Mouse (Mus musculus) fibroblast of lung, adult 2 months (primary cell): ENCODE data around the gene Tmco1.

Experiments used
- DNase-seq: peaks from one replicate; pipeline ENCODE4 v3.0.0-alpha.2; 2011; ENCODE audit warnings: low read depth

The Tmco1 gene

DNA sequence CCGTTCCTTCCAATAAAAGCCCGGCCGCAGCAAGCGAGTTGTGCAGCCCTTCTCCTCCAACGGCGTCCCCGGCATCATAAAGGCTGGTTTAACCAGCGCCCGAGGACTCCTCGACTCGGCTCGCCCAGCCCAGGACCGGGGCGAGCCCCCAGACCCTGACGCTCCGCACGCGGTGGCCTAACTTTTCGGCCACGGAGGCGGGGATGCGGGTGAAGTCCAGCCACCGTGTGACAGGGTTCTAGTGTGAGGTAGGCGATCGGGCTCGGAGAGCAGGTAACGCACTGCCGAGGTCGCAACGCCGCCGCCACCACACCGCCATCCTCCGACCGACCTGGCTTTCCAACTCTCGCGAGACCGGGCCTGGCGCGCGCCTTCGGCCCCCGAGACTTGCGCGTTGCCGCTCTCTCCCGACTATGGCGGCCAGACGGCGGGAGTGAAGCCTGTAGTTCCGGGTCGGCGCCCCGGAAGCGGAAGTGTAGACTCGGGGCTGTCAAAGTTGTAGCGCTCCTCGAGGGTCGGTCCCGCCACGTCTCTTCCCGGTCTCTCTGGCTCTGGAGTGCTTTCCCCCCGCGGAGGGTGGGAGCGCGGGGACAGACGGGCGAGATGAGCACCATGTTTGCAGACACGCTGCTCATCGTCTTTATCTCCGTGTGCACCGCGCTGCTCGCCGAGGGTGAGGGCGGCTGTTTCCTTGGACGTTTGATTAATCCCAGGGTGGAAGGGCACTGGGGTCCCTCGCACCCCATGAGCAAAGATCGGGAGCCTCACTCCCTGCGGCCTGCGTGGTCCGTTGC, at the start of gene Tmco1:
TSS of gene Tmco1 (plus strand) at position 118 of the 794 bp plus-strand sequence.
- peak; percentile 78 for DNase-seq

- no peak for DNase-seq
Measured at GRCm38 (mm10) chr1:167259702-167260101, 48.5 kb upstream of the Tmco1 start.

- no peak for DNase-seq
Measured at GRCm38 (mm10) chr1:167261750-167262149, 46.4 kb upstream of the Tmco1 start.

- DNase-seq: no peak
Measured at GRCm38 (mm10) chr1:167262489-167263041, 45.6 kb upstream of the Tmco1 start.

DNA sequence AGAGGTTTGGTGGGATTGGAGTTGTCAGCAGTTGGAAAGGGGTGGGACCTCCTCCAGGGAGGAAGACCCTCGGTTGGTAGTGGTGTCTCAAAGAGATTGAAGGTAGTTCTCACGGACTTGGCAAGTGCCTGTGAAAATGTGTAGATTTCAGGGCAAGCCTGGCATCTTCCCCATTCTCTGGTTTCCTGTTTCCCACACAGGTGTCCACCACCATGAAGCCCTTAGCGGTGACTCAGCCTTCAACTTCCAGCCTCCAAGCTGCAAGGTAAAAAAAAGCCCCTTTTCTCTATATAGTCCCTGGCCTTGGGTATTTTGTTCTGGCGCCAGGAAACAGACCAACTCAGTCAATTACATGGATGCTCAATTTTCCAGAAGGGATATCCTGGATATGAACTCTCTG, 42.8 kb upstream of the Tmco1 start:
- DNase-seq: no peak

DNA sequence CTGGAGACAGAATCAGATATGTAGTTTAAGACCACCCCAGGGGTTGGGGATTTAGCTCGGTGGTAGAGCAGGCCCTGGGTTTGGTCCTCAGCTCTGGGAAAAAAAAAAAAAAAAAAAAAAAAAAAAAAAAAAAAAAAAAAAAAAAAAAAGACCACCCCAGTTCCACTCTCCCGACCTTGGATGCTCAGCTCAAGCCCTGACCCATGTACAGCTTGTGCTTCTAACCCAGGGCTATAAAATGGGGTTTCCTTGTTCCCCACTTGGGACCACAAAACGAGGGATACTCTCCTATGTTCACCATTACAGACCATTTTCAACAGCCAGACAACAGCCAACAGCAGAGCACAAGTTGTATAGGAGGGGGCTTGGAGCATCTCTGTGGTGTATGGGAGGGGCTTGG, 41.5 kb upstream of the Tmco1 start:
- DNase-seq: no peak

DNA sequence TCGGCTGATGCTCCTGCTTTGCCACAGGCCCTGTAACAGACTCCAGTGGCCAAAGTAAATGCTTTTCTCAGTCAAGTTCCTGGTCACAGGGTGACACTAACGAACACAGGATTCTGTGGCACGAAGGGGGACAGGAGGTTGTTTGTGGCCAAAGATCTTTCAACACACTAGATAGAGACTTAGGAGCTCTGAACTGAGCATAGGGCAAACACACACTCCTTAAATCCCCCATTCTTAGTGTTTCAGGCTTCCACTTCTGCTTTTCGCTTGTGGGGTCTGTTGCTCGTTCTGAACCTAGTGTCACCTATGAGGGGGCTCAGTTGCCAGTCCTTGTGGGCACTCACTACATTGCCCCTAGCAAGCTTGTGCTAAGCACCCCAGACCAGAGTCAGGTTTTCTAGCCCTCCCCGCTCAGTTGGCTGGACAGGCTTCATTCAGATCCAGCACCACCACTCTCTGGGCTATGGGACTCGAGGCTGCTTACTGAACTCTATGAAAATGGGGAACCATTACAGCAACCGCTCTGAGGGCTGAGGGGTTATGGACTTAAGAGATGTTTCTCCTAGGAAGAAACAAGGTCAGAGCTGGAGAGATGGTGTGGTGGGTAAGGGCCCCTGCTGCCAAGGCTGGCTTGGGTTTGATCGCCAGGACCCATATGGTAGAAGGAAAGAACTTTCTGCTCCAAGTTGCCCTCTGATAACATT, 39.7 kb upstream of the Tmco1 start:
- DNase-seq: no peak

GRCm38 (mm10) chr1:167269350-167269811, 38.8 kb upstream of the Tmco1 start:
- DNase-seq: no peak

- DNase-seq: peak; percentile 96
Measured at GRCm38 (mm10) chr1:167269856-167270270, 38.3 kb upstream of the Tmco1 start.

DNA sequence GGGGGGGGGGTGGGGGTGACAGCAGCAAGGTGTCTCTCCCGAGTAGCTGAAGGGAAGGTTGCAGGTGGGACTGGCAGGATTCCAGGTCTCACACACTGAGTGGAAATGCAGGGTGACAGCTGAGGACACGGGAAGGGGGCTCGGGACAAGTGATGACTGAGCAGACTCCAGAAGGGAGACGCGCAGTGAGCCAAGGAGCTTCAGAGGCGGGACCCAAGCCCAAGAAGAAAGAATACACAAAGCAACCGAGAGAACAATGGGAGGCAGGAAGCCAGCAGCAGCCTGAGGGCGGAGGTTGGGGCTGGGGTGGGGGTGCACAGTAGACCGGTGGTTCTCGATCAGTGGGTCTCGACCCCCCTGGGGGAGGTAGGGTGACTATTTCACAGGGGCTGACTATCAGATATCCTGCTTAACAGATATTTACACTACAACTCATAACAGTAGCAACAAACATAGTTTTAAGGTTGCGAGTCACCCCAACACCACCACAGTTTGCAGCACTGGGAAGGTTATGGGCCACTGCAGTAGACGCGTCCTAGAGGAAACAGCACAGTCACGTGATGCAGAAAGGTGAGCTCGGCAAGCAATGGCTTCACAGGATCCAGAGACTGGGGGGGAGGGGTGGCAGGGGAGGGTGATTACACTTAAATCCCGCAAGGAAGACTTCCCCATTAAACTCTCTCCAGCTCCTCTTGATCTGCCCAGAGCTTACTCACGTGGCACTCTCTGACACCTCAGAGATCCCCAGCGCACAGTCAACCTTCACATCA, 37.7 kb upstream of the Tmco1 start:
- no peak for DNase-seq

DNA sequence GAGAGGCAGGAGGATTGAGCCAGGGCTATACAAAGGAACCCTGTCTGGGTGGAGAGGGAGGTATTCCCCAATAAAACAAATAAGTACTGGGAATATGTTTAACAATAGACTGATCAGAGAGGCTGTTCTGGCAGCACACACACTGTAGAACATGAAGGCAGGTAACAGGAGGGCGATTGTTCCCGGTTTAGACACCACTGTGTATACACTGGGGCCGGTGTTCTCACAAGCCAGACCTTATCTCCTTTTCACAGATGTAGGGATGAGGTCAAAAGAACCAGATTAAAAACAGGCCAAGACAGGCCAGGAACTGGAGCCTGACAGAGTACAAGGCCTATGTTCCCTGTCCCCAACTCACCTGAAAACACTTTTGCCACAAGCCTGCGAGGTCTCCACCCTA, 36.9 kb upstream of the Tmco1 start:
- DNase-seq: no peak

GRCm38 (mm10) chr1:167271841-167272240, 36.3 kb upstream of the Tmco1 start:
- DNase-seq: no peak

DNA sequence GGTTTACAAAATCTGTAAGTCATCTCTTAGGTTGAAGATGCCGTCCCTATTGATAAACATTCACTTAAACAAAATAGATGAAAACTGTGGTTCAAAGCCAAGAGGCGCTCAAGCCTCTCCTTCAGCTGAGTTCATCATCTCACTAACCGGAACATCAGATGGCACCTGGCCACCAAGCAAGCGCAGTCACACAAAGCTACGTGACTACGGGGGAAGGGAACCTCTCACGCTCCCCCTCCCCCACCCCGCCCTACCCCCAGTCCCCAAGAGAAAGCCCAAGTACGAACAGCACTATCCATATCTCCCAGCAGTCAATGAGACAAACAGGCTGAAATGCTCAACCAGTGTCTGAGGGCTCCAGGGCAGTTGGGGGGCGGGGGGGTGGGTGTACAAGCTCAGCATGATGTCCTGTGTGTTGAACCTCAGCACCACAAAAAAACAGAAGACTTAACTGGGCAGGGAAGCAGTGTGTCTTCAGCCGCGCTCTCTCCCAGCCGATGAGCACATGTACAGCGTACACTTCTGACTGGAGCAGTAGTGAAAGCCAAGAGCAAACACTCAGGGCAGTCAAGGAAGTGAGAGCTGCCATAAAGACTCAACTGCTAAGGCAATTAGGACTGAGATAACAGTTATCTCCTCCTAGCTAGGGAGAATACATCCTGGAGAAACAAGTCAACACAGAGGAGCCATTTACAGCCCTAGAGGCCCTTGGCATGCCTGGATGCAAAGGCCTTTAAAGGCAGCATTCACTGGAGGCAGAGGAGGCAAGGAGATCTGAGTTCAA, 34.6 kb upstream of the Tmco1 start:
- no peak for DNase-seq

DNA sequence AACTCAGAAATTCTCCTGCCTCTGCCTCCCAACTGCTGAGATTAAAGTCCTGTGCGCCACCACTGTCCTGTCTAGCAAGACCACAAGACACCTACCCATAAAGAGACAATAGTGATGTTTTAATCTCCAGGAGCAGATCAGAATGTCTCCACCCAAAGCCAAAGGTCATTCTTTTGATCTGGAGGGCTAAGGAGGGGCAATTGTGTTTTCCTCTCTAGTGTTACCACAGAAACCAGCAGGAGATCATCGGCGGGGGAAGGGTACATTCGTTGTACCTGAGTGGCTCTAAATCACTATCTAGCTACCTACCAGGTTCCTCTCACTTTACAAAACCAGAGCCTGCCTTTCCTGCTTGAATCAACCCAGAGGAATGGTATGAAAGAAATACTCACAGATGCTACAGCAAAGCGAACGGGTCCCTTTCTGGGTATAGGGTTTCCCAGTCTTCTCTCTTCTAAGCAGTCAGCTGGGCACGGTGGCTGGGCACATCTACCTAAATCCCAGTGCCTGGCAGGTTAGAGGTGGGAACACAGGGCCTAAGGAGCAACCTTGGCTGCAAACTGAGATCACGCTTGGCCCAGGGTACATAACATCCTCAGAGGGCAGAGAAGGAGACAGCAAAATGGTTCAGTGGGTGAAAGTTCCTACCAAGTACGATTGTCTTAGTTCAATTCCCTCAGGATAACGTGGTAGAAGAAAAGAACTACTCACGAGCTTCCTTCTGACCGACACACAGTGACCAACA, 33.4 kb upstream of the Tmco1 start:
- DNase-seq: no peak

DNA sequence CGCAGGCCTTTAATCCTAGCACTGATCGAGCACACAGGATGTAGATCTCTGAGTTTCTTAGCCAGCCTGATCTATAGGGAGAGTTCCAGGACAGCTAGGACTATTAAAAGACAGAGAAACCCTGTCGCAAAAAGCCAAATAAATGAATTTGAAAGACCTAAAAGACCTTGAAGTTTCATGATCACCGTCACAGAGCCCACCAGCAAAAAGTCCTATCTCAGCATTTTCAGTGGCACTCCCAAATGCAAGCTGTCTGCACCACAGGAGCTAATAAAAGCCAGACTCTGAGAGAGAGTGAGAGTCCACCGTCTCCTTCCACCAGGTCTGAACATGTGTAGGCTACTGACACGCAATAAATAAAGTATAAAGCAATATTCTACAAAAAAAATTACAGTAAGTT, 29.8 kb upstream of the Tmco1 start:
- no peak for DNase-seq

GRCm38 (mm10) chr1:167279160-167279715, 28.9 kb upstream of the Tmco1 start:
- no peak for DNase-seq

DNA sequence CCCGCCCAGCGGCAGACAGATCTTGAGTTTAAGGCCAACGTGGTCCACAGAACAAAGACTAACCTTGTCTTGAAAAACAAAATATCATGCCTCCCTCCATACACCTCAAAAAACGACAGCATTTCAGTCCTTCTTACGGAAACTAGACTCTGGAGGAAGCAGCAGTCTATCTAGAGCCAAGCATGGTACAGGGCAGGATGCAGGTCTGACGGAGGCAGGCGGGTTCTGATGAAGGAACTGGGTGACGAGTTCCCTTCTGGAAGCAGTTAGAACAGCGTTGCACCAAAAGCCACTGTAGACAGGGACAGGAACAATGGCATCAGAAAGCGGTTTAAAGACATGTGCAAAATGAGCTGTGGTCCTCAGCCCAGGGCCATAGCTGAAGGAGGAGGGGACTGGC, 28.1 kb upstream of the Tmco1 start:
- DNase-seq: no peak

- no peak for DNase-seq
Measured at GRCm38 (mm10) chr1:167282112-167282511, 26.1 kb upstream of the Tmco1 start.

- no peak for DNase-seq
Measured at GRCm38 (mm10) chr1:167282768-167283167, 25.4 kb upstream of the Tmco1 start.

- DNase-seq: no peak
Measured at GRCm38 (mm10) chr1:167283441-167284257, 24.5 kb upstream of the Tmco1 start.
